Mouse (Mus musculus) splenic B cell, adult 2 months (primary cell): ENCODE data around the gene Strip2.

Experiments
- DNase-seq: peaks from one replicate; pipeline ENCODE4 v3.0.0-alpha.2; 2011; ENCODE audit warnings: low read depth, low spot score
- H3K27me3 ChIP-seq: 2 replicates; pipeline ENCODE4 v1.6.1; 2012; ENCODE audit warnings: mild to moderate bottlenecking, low read length, moderate library complexity, mixed read lengths; ENCODE audit not compliant: control insufficient read depth, poor library complexity, insufficient read depth, severe bottlenecking
- H3K36me3 ChIP-seq: 2 replicates; pipeline ENCODE4 v1.6.1; 2012; ENCODE audit warnings: mild to moderate bottlenecking, low read length, moderate library complexity, mixed read lengths; ENCODE audit not compliant: control insufficient read depth, poor library complexity, insufficient read depth, severe bottlenecking

Strip2 gene

GRCm38 (mm10) chr6:29916530-29917382, at the start of gene Strip2:
TSS of gene Strip2 (plus strand) at chr6:29917012.
- Histone ChIP-seq H3K27me3 (peaks cover 2% of the 10 kb centered on the region; the same call in 1 of the 2 replicates), H3K36me3 (no peaks in the 10 kb centered on the region)
- DNase-seq: peak; percentile 71

GRCm38 (mm10) chr6:29868341-29868895, 48.4 kb upstream of the Strip2 start:
- Histone ChIP-seq H3K27me3 (no peaks in the 10 kb centered on the region), H3K36me3 (no peaks in the 10 kb centered on the region)
- DNase-seq: no peak

GRCm38 (mm10) chr6:29873654-29874053, 43.2 kb upstream of the Strip2 start:
- H3K36me3 ChIP-seq: no peaks in the 10 kb centered on the region
- no peak for DNase-seq
- no peaks in the 10 kb centered on the region for H3K27me3 ChIP-seq

- no peaks in the 10 kb centered on the region for H3K36me3 ChIP-seq
- DNase-seq: no peak
- no peaks in the 10 kb centered on the region for H3K27me3 ChIP-seq
These were observed 41.2 kb upstream of the Strip2 start for GRCm38 (mm10) chr6:29875576-29875975.

- no peak for DNase-seq
- H3K27me3 ChIP-seq: no peaks in the 10 kb centered on the region
- no peaks in the 10 kb centered on the region; the same call in 1 of the 2 replicates for H3K36me3 ChIP-seq
These were observed 40.0 kb upstream of the Strip2 start for GRCm38 (mm10) chr6:29876782-29877181.

- no peaks in the 10 kb centered on the region for H3K27me3 ChIP-seq
- DNase-seq: no peak
- no peaks in the 10 kb centered on the region; the same call in 1 of the 2 replicates for H3K36me3 ChIP-seq
These were observed 37.2 kb upstream of the Strip2 start for GRCm38 (mm10) chr6:29879579-29879978.

- DNase-seq: peak; percentile 66
- no peaks in the 10 kb centered on the region; the same call in 1 of the 2 replicates for H3K36me3 ChIP-seq
- H3K27me3 ChIP-seq: no peaks in the 10 kb centered on the region
These were observed 36.0 kb upstream of the Strip2 start for GRCm38 (mm10) chr6:29880796-29881195.

- no peak for DNase-seq
These were observed 34.9 kb upstream of the Strip2 start for GRCm38 (mm10) chr6:29881936-29882335.

GRCm38 (mm10) chr6:29882870-29883269, 33.9 kb upstream of the Strip2 start:
- Histone ChIP-seq H3K27me3 (no peaks in the 10 kb centered on the region), H3K36me3 (no peaks in the 10 kb centered on the region; the same call in 1 of the 2 replicates)
- no peak for DNase-seq

More at GRCm38 (mm10) chr6:29881936-29882335, 34.9 kb upstream of the Strip2 start:
- Histone ChIP-seq H3K36me3 (no peaks in the 10 kb centered on the region; the same call in 1 of the 2 replicates), H3K27me3 (no peaks in the 10 kb centered on the region)

- Histone ChIP-seq H3K36me3 (no peaks in the 10 kb centered on the region; the same call in 1 of the 2 replicates), H3K27me3 (no peaks in the 10 kb centered on the region)
- no peak for DNase-seq
These were observed 25.7 kb upstream of the Strip2 start for GRCm38 (mm10) chr6:29891151-29891550.

- Histone ChIP-seq H3K27me3 (no peaks in the 10 kb centered on the region; the same call in 1 of the 2 replicates), H3K36me3 (peaks cover 10% of the 10 kb centered on the region; the same call in 1 of the 2 replicates)
- DNase-seq: no peak
These were observed 19.8 kb upstream of the Strip2 start for GRCm38 (mm10) chr6:29896976-29897375.

- H3K36me3 ChIP-seq: peaks cover 7% of the 10 kb centered on the region; the same call in 1 of the 2 replicates
- H3K27me3 ChIP-seq: no peaks in the 10 kb centered on the region; the same call in 1 of the 2 replicates
- DNase-seq: no peak
These were observed 15.4 kb upstream of the Strip2 start for GRCm38 (mm10) chr6:29901450-29901849.

- no peak for DNase-seq
- peaks cover 2% of the 10 kb centered on the region; the same call in 1 of the 2 replicates for H3K36me3 ChIP-seq
- no peaks in the 10 kb centered on the region; the same call in 1 of the 2 replicates for H3K27me3 ChIP-seq
These were observed 14.6 kb upstream of the Strip2 start for GRCm38 (mm10) chr6:29902256-29902655.

- DNase-seq: no peak
- Histone ChIP-seq H3K36me3 (no peaks in the 10 kb centered on the region), H3K27me3 (no peaks in the 10 kb centered on the region)
These were observed 13.4 kb upstream of the Strip2 start for GRCm38 (mm10) chr6:29903343-29903914.

- H3K36me3 ChIP-seq: no peaks in the 10 kb centered on the region; the same call in 1 of the 2 replicates
- no peak for DNase-seq
- H3K27me3 ChIP-seq: no peaks in the 10 kb centered on the region
These were observed 12.5 kb upstream of the Strip2 start for GRCm38 (mm10) chr6:29904281-29904680.
